Mouse (Mus musculus) MEL (cell line): ENCODE measurements around the gene Gm9195. TPM values are rescaled to one million over a fixed set of nuclear protein-coding genes. Genes with fewer than 3 reads are reported as not detected.

Source experiments
- DNase-seq: peaks from one replicate; pipeline ENCODE4 v3.0.0; 2011; ENCODE audit warnings: low read depth, low spot score
- H3K27ac ChIP-seq: 2 replicates; pipeline ENCODE4 v1.5.1; 2012; ENCODE audit warnings: low read depth, mild to moderate bottlenecking, control low read depth, low read length, moderate library complexity; ENCODE audit not compliant: control insufficient read depth
- H3K27me3 ChIP-seq, 2 experiments: fragments of 150-350 bp in 1 of 2; sonication (generic) in 1 of 2; 2 replicates each; pipeline ENCODE4 v1.6.1; 2012; ENCODE audit warnings: low read length in 2 of 2, mild to moderate bottlenecking in 2 of 2, improper control_type of control experiment in 1 of 2, moderate library complexity in 1 of 2; ENCODE audit not compliant: insufficient read depth in 2 of 2, control insufficient read depth in 1 of 2
- H3K36me3 ChIP-seq, 2 experiments: 2 replicates each; pipeline ENCODE4 v1.6.1; 2012 to 2014; ENCODE audit warnings: low read length in 2 of 2, improper control_type of control experiment in 1 of 2, inconsistent platforms in 1 of 2, mild to moderate bottlenecking in 1 of 2; ENCODE audit not compliant: insufficient read depth in 2 of 2, control insufficient read depth in 1 of 2
- H3K4me1 ChIP-seq, 2 experiments: fragments of 150-350 bp in 1 of 2; sonication (generic) in 1 of 2; 2 replicates each; pipeline ENCODE4 v1.6.1; 2012; ENCODE audit warnings: low read length in 2 of 2, improper control_type of control experiment in 1 of 2, mild to moderate bottlenecking in 1 of 2; ENCODE audit not compliant: insufficient read depth in 2 of 2, control insufficient read depth in 1 of 2
- H3K4me3 ChIP-seq, 2 experiments: fragments of 150-350 bp in 1 of 2; sonication (generic) in 1 of 2; 2 replicates each; pipeline ENCODE4 v1.5.1; 2012; ENCODE audit warnings: low read depth in 2 of 2, low read length in 2 of 2, mild to moderate bottlenecking in 2 of 2, moderate library complexity in 2 of 2, control low read depth in 1 of 2, improper control_type of control experiment in 1 of 2; ENCODE audit not compliant: control insufficient read depth in 1 of 2, insufficient read depth in 1 of 2
- H3K79me2 ChIP-seq: 2 replicates; pipeline ENCODE4 v1.6.1; 2012; ENCODE audit warnings: mild to moderate bottlenecking, low read length, moderate library complexity; ENCODE audit not compliant: control insufficient read depth, poor library complexity, insufficient read depth
- H3K9ac ChIP-seq: 2 replicates; pipeline ENCODE4 v1.6.1; 2012; ENCODE audit warnings: low read depth, mild to moderate bottlenecking, control low read depth, low read length, moderate library complexity; ENCODE audit not compliant: control insufficient read depth, poor library complexity, severe bottlenecking
- H3K9me3 ChIP-seq: fragments of 150-350 bp; sonication (generic); replicated peaks from 2 replicates; pipeline ENCODE4 v1.6.1; 2012; ENCODE audit warnings: mild to moderate bottlenecking, low read length, improper control_type of control experiment, moderate library complexity; ENCODE audit not compliant: insufficient read depth
- BHLHE40 ChIP-seq: IDR thresholded peaks from 2 replicates; pipeline ENCODE4 v1.6.1; 2012; ENCODE audit warnings: low read depth, mild to moderate bottlenecking, inconsistent platforms, low read length, improper control_type of control experiment, borderline replicate concordance
- CHD1 ChIP-seq: IDR thresholded peaks from 2 replicates; pipeline ENCODE4 v1.6.1; 2012; ENCODE audit warnings: low read depth, mild to moderate bottlenecking, inconsistent platforms, low read length, improper control_type of control experiment
- ELF1 ChIP-seq: IDR thresholded peaks from 2 replicates; pipeline ENCODE4 v1.6.1; 2014; ENCODE audit warnings: low read depth, mild to moderate bottlenecking, inconsistent platforms, low read length, improper control_type of control experiment, moderate library complexity
- EP300 ChIP-seq, 2 experiments: IDR thresholded peaks; 2 replicates each; pipeline ENCODE4 v1.6.1; 2011; ENCODE audit warnings: improper control_type of control experiment in 2 of 2, low read length in 2 of 2, low read depth in 1 of 2, mild to moderate bottlenecking in 1 of 2
- ETS1 ChIP-seq: IDR thresholded peaks from 2 replicates; pipeline ENCODE4 v1.6.1; 2012; ENCODE audit warnings: low read depth, mild to moderate bottlenecking, inconsistent platforms, low read length, improper control_type of control experiment, moderate library complexity
- GABPA ChIP-seq: IDR thresholded peaks from 2 replicates; pipeline ENCODE4 v1.6.1; 2012; ENCODE audit warnings: low read depth, mild to moderate bottlenecking, inconsistent platforms, low read length, improper control_type of control experiment, moderate library complexity
- HCFC1 ChIP-seq: IDR thresholded peaks from 2 replicates; pipeline ENCODE4 v1.6.1; 2012; ENCODE audit warnings: low read depth, mild to moderate bottlenecking, inconsistent platforms, low read length, improper control_type of control experiment, moderate library complexity
- KAT2A ChIP-seq: conservative IDR thresholded peaks from 2 replicates; pipeline ENCODE4 v1.6.1; 2012; ENCODE audit warnings: low read depth, low read length, improper control_type of control experiment, inconsistent platforms
- MXI1 ChIP-seq: IDR thresholded peaks from 2 replicates; pipeline ENCODE4 v1.6.1; 2011; ENCODE audit warnings: mild to moderate bottlenecking, low read depth, low read length, improper control_type of control experiment
- NRF1 ChIP-seq: IDR thresholded peaks from 2 replicates; pipeline ENCODE4 v1.6.1; 2014; ENCODE audit warnings: low read depth, mild to moderate bottlenecking, inconsistent platforms, low read length, improper control_type of control experiment, moderate library complexity; ENCODE audit not compliant: poor library complexity, insufficient read depth, severe bottlenecking
- POLR2AphosphoS2 ChIP-seq: IDR thresholded peaks from 2 replicates; pipeline ENCODE4 v1.6.1; 2011; ENCODE audit warnings: low read length, improper control_type of control experiment
- RAD21 ChIP-seq: IDR thresholded peaks from 2 replicates; pipeline ENCODE4 v1.6.1; 2011; ENCODE audit warnings: mild to moderate bottlenecking, low read depth, low read length, improper control_type of control experiment
- SIN3A ChIP-seq: IDR thresholded peaks from 2 replicates; pipeline ENCODE4 v1.6.1; 2012; ENCODE audit warnings: low read length, improper control_type of control experiment, inconsistent platforms
- TBP ChIP-seq: IDR thresholded peaks from 2 replicates; pipeline ENCODE4 v1.8.0; 2011; ENCODE audit warnings: low read depth, low read length, improper control_type of control experiment
- UBTF ChIP-seq: IDR thresholded peaks from 2 replicates; pipeline ENCODE4 v1.6.1; 2012; ENCODE audit warnings: low read depth, mild to moderate bottlenecking, inconsistent platforms, low read length, improper control_type of control experiment, moderate library complexity, borderline replicate concordance; ENCODE audit not compliant: insufficient read depth
- USF2 ChIP-seq, 2 experiments: IDR thresholded peaks; 2 replicates each; pipeline ENCODE4 v1.6.1; 2011 to 2012; ENCODE audit warnings: improper control_type of control experiment in 2 of 2, low read length in 2 of 2, borderline replicate concordance in 1 of 2, inconsistent platforms in 1 of 2, low read depth in 1 of 2, mild to moderate bottlenecking in 1 of 2; ENCODE audit not compliant: insufficient read depth in 1 of 2
- ZC3H11A ChIP-seq: IDR thresholded peaks from 2 replicates; pipeline ENCODE4 v1.6.1; 2012; ENCODE audit warnings: low read depth, mild to moderate bottlenecking, inconsistent platforms, low read length, improper control_type of control experiment
- ZKSCAN1 ChIP-seq: IDR thresholded peaks from 2 replicates; pipeline ENCODE4 v1.6.1; 2012; ENCODE audit warnings: low read depth, mild to moderate bottlenecking, inconsistent platforms, low read length, improper control_type of control experiment, moderate library complexity
- ZMIZ1 ChIP-seq: IDR thresholded peaks from 2 replicates; pipeline ENCODE4 v1.6.1; 2012; ENCODE audit warnings: low read depth, mild to moderate bottlenecking, inconsistent platforms, low read length, improper control_type of control experiment, moderate library complexity
- ZNF384 ChIP-seq: IDR thresholded peaks from 2 replicates; pipeline ENCODE4 v1.6.1; 2012; ENCODE audit warnings: low read depth, mild to moderate bottlenecking, inconsistent platforms, low read length, improper control_type of control experiment
- polyA plus RNA-seq, 2 experiments: library from polyadenylated mRNA; stranded (reverse) in 1 of 2; unstranded in 1 of 2; fragments of >175 nt in 1 of 2; fragments of >200 nt in 1 of 2; gene quantifications; 2 replicates each; pipeline versions ENCODE4 v1.2.1 to v1.2.4; 2012; ENCODE audit warnings: low replicate concordance in 2 of 2, low read depth in 1 of 2; ENCODE audit not compliant: insufficient read length in 2 of 2, insufficient read depth in 1 of 2, missing spikeins in 1 of 2
- total RNA-seq: library from RNA; depleted of rRNA; stranded (reverse); fragments of 300-350 nt; gene quantifications from 2 replicates; pipeline ENCODE4 v1.2.3, GENCODE M21; 2012

The Gm9195 gene
- total and polyA plus RNA-seq, 3 experiments: not detected

DNA sequence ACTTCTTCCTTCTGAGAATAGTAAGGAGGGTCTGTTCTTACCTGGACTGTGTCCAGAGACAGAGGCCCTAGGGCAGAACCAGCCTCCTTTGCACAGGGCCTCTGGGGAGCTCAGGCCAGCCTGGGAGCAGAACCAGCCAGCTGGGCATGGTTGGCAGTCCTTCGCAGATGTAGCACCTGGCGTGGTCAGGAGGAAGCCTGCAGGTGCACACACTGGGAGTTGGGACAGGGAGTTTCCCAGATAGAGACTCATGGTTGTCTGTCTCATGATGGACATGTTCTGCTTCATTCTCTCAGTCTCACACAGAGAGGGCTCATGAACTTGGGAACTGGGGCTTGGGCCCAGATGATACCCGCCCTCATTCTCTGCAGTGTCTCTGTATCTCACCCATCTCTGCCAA, 25.3 kb downstream of the Gm9195 start:
- no peak for TF ChIP-seq ZNF384
- no peak for TF ChIP-seq GABPA
- TF ChIP-seq ZMIZ1: no peak
- no peak for TF ChIP-seq POLR2AphosphoS2
- TF ChIP-seq MXI1: no peak
- no peak for TF ChIP-seq SIN3A
- TF ChIP-seq TBP: no peak
- TF ChIP-seq, all 39 proteins: peak for 0
- H3K9me3 ChIP-seq: no peaks in the 10 kb centered on the region
- no peak overlapping the region for H3K4me3 ChIP-seq
- H3K27me3 ChIP-seq: no peaks in the 10 kb centered on the region
- H3K4me1 ChIP-seq: no peaks in the 10 kb centered on the region
- DNase-seq: no peak
- no peaks in the 10 kb centered on the region for H3K36me3 ChIP-seq
- H3K9ac ChIP-seq: no peak overlapping the region
- no peaks in the 10 kb centered on the region for H3K79me2 ChIP-seq
- no peak overlapping the region for H3K27ac ChIP-seq

DNA sequence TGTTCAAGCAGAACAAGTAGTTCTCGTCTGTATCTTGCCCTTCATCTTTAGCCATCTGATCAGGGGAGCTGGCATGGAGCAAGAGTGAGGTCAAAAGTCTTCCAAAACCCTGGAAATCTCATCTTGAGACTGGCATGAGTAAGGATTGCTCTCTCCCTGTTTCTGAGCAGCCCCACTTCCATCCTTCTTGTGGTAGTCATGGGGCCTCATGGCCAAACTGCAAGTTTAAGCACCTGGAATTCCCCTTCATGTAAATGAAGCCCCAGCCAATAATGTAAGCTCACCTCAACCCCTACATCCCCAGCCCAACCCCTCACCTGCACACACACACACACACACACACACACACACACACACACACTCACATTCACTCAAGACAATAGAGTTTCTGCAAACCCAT, 30.0 kb downstream of the Gm9195 start:
- H3K27ac ChIP-seq: no peak overlapping the region

GRCm38 (mm10) chr14:72460291-72460690, 31.3 kb downstream of the Gm9195 start:
- Histone ChIP-seq H3K4me1 (no peaks in the 10 kb centered on the region), H3K9me3 (no peaks in the 10 kb centered on the region), H3K27ac (no peak overlapping the region), H3K79me2 (no peaks in the 10 kb centered on the region), H3K9ac (no peak overlapping the region), H3K36me3 (no peaks in the 10 kb centered on the region), H3K27me3 (no peaks in the 10 kb centered on the region), H3K4me3 (no peak overlapping the region)
- DNase-seq: no peak
- TF ChIP-seq NRF1: no peak
- TF ChIP-seq KAT2A: no peak
- no peak for TF ChIP-seq SIN3A
- TF ChIP-seq UBTF: no peak
- TF ChIP-seq TBP: no peak
- TF ChIP-seq ZC3H11A: no peak
- no peak for TF ChIP-seq ETS1
- TF ChIP-seq ELF1: no peak
- no peak for TF ChIP-seq CHD1
- TF ChIP-seq BHLHE40: no peak
- TF ChIP-seq EP300 (IDR thresholded peaks at IDR 0.05; ENCODE audit: low read depth in 1 of 2, low read length in 2 of 2): no peak
- TF ChIP-seq RAD21: no peak
- no peak for TF ChIP-seq HCFC1
- no peak for TF ChIP-seq POLR2AphosphoS2
- TF ChIP-seq ZKSCAN1: no peak
- no peak for TF ChIP-seq USF2 (IDR thresholded peaks at IDR 0.05; ENCODE audit: borderline replicate concordance in 1 of 2, insufficient read depth in 1 of 2, low read depth in 1 of 2, low read length in 2 of 2)

More for the DNA sequence above, 30.0 kb downstream of the Gm9195 start:
- no peaks in the 10 kb centered on the region for H3K79me2 ChIP-seq
- DNase-seq: no peak
- H3K9ac ChIP-seq: no peak overlapping the region
- no peaks in the 10 kb centered on the region for H3K27me3 ChIP-seq
- no peak for TF ChIP-seq MXI1
- TF ChIP-seq, all 39 proteins: peak for 0
- Histone ChIP-seq H3K36me3 (no peaks in the 10 kb centered on the region), H3K4me1 (no peaks in the 10 kb centered on the region), H3K4me3 (no peak overlapping the region), H3K9me3 (no peaks in the 10 kb centered on the region)
